Mouse (Mus musculus) hindbrain, embryonic 11.5 days (tissue): Measurements from ENCODE around the gene Gin1. TPM values are rescaled to one million over a fixed set of nuclear protein-coding genes. Genes with fewer than 3 reads are reported as not detected.
A peak's percentile ranks its signal among the peaks of the same experiment; 100 is the strongest.

Experiments
- ATAC-seq: fragments of 200-750 bp; cut with Nextera tagmentation; 2 replicates; pipeline ENCODE4 v1.8.0; 2017; ENCODE audit warnings: mild to moderate bottlenecking, moderate TSS enrichment, moderate library complexity; ENCODE audit not compliant: low FRiP score
- DNase-seq: peaks from one replicate; pipeline ENCODE4 v3.0.0-alpha.2; 2015; ENCODE audit warnings: low spot score
- H3K27ac ChIP-seq: fragments of 300-500 bp; sonication (generic); 2 replicates; pipeline ENCODE4 v1.5.1; 2014; ENCODE audit warnings: mild to moderate bottlenecking, low read depth, low read length
- H3K27me3 ChIP-seq: fragments of 300-500 bp; sonication (generic); 2 replicates; pipeline ENCODE4 v1.6.1; 2014; ENCODE audit warnings: mild to moderate bottlenecking, low read length, moderate library complexity, mixed read lengths; ENCODE audit not compliant: control insufficient read depth, insufficient read depth
- H3K36me3 ChIP-seq: fragments of 300-500 bp; sonication (generic); 2 replicates; pipeline ENCODE4 v1.6.1; 2014; ENCODE audit warnings: mild to moderate bottlenecking, low read length, moderate library complexity, mixed read lengths; ENCODE audit not compliant: control insufficient read depth, insufficient read depth
- H3K4me1 ChIP-seq: fragments of 300-500 bp; sonication (generic); replicated peaks from 2 replicates; pipeline ENCODE4 v1.6.1; 2014; ENCODE audit warnings: low read length, mixed read lengths; ENCODE audit not compliant: control insufficient read depth, insufficient read depth
- H3K4me2 ChIP-seq: fragments of 300-500 bp; sonication (generic); replicated peaks from 2 replicates; pipeline ENCODE4 v1.6.1; 2014; ENCODE audit warnings: mild to moderate bottlenecking, low read depth, low read length
- H3K4me3 ChIP-seq: fragments of 300-500 bp; sonication (generic); 2 replicates; pipeline ENCODE4 v1.5.1; 2014; ENCODE audit warnings: low read depth, low read length
- H3K9ac ChIP-seq: fragments of 300-500 bp; sonication (generic); 2 replicates; pipeline ENCODE4 v1.6.1; 2014; ENCODE audit warnings: low read depth, low read length
- H3K9me3 ChIP-seq: fragments of 300-500 bp; sonication (generic); 2 replicates; pipeline ENCODE4 v1.6.1; 2016; ENCODE audit warnings: low read length; ENCODE audit not compliant: control insufficient read depth
- WGBS: fragments of 180-500 bp; shearing (Covaris S2); extraction: QIAGEN DNeasy Blood & Tissue Kit; methylation state at CpG from one replicate; pipeline ENCODE4 v1.1.7; 2014; 5-methylcytosine and 5-hydroxymethylcytosine counted together
- polyA plus RNA-seq: library from polyadenylated mRNA; unstranded; fragments of >200 nt; fragmentation: Nextera tagmentation; extraction: Ambion mirVana; gene quantifications from 2 replicates; pipeline ENCODE4 v1.2.1, GENCODE M21; 2014

The Gin1 gene
- polyA plus RNA-seq, 1 experiment from 2014 or later = 18.6 TPM

DNA sequence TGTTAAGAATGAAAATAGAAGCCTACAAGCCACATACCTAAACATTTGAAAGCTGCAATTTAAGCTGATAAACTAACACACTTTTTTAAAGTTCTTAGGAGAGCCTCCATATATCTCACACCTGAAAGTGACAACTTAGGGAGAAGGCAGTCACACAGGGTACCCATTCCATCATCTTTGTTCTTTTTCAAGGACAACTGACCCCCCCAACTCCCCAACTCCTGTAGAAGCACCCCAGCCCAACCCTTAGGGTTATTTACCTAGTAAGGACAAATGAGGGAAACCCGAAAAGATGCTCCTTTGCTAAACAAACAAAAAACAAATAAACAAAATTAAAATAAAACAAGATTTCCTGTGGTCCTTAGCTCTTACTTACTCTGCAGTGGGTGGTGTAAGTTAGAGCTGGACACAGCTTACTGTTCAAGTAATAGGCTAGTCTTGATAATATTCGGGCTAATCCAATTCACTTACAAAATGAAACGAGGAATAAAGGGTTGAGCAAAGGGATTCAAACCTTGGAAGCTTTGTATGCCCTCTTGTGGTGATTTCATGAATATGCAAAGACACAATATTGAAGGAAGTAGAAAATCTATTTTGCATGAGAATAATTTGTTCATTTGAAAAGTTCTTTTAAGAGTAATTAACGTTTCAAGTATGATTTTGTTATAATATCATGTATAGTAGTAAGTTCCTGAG lies 32.4 kb downstream of the Gin1 start:
- WGBS = 47% methylated on average over 4 of the region's 4 CpGs
- no peaks in the 10 kb centered on the region for H3K9me3 ChIP-seq
- H3K27ac ChIP-seq = no peak overlapping the region
- no peaks in the 10 kb centered on the region for H3K27me3 ChIP-seq
- no peak overlapping the region for H3K4me2 ChIP-seq
- no peak overlapping the region for H3K9ac ChIP-seq
- ATAC-seq = no peak
- H3K4me1 ChIP-seq = no peaks in the 10 kb centered on the region
- peak; percentile 31 for DNase-seq
- no peak overlapping the region for H3K4me3 ChIP-seq
- H3K36me3 ChIP-seq = no peaks in the 10 kb centered on the region

DNA sequence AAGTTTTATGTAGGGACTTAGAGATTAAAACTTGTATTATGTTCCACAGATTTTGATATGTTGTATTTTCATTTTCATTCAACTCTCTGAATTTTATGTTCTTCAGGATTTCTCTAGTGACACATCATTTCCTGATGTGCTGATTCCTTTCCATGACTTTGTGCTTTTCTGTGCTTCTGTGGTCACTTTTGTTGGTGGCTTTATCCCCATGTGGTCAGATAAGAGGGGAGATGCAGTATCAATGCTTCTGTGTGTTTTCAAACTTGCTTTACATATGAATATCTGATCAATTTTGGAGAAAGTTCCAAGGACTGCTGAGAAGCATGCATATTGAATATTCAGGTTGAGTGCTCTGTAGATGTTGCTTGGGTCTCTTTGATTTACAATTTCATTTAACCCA lies 34.5 kb downstream of the Gin1 start:
- no peak overlapping the region for H3K4me3 ChIP-seq
- H3K27ac ChIP-seq = no peak overlapping the region
- ATAC-seq (no peak), DNase-seq (no peak)
- H3K4me2 ChIP-seq = no peak overlapping the region
- no peaks in the 10 kb centered on the region for H3K36me3 ChIP-seq
- no peaks in the 10 kb centered on the region for H3K9me3 ChIP-seq
- no peaks in the 10 kb centered on the region for H3K4me1 ChIP-seq
- no peaks in the 10 kb centered on the region for H3K27me3 ChIP-seq
- no peak overlapping the region for H3K9ac ChIP-seq

DNA sequence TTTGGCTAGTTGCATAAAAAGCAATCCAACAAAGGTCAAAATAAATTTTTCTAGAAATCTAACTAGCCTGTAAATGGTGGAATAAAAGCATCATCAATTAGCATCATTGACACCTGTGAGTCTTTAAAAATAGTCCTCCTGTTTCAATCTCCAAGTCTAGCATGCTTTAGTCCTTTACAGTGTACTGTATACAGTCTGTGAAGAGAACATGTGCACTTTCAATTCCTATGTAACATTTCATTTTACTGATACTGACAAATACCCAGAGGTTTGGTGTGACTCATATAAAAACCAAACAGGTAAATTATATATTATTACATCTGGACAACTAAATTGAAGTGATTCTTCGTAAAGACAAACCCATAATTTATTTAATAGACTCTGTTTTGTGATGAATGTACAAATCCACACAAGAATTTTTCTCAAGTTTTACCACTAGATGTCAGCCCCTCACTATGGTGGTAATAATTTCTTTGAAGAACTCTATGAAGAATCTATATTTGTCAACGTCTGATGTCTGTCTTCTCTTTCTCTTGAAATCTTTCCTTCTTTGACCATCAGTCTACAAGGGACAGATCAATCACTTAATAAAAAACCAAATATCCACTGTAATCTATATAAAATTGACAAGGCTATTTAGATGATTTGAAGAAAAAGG lies 39.4 kb downstream of the Gin1 start:
- H3K36me3 ChIP-seq = no peaks in the 10 kb centered on the region
- no peak overlapping the region for H3K27ac ChIP-seq
- 57% methylated on average over 2 of the region's 2 CpGs for WGBS
- peak; percentile 47; the same call in 1 of the 2 replicates for ATAC-seq
- H3K9me3 ChIP-seq = no peaks in the 10 kb centered on the region
- no peak overlapping the region for H3K4me2 ChIP-seq
- no peak overlapping the region for H3K4me3 ChIP-seq
- H3K27me3 ChIP-seq = no peaks in the 10 kb centered on the region
- DNase-seq = peak; percentile 35
- H3K4me1 ChIP-seq = no peaks in the 10 kb centered on the region
- no peak overlapping the region for H3K9ac ChIP-seq

DNA sequence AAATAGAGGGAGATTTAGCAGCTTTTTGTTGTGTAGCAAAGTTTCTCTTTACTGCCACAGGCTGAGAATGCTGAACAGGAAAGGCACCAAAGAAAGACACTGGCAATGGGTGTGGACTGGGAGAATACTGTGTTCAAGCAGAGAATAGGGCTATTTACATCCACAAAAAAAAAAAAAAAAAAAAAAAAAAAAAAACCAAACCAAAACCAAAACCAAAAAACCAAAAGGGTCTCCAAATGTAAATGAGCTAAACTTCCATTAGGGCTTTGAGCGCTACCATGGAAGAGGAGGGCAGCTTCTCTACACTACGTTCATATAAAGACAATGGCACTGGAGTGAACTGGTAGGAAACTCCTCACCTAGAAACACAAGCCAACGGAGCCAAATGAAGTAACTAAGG lies 51.3 kb downstream of the Gin1 start:
- H3K4me1 ChIP-seq = no peaks in the 10 kb centered on the region
- H3K27me3 ChIP-seq = no peaks in the 10 kb centered on the region
- DNase-seq (no peak), ATAC-seq (no peak)
- H3K27ac ChIP-seq = no peak overlapping the region
- no peaks in the 10 kb centered on the region for H3K36me3 ChIP-seq
- H3K4me2 ChIP-seq = no peak overlapping the region
- no peak overlapping the region for H3K9ac ChIP-seq
- H3K4me3 ChIP-seq = no peak overlapping the region
- H3K9me3 ChIP-seq = no peaks in the 10 kb centered on the region
- 90% methylated on average over 3 of the region's 3 CpGs for WGBS

GRCm38 (mm10) chr1:97822203-97822602 lies 52.2 kb downstream of the Gin1 start:
- no peaks in the 10 kb centered on the region for H3K4me1 ChIP-seq
- H3K27me3 ChIP-seq = no peaks in the 10 kb centered on the region
- WGBS = 83% methylated on average over 5 of the region's 5 CpGs
- ATAC-seq (no peak), DNase-seq (no peak)
- H3K4me2 ChIP-seq = no peak overlapping the region
- no peak overlapping the region for H3K9ac ChIP-seq
- H3K9me3 ChIP-seq = no peaks in the 10 kb centered on the region
- H3K4me3 ChIP-seq = no peak overlapping the region
- H3K36me3 ChIP-seq = no peaks in the 10 kb centered on the region
- H3K27ac ChIP-seq = no peak overlapping the region

GRCm38 (mm10) chr1:97822904-97823303 lies 52.9 kb downstream of the Gin1 start:
- Histone ChIP-seq H3K27ac (no peak overlapping the region), H3K36me3 (no peaks in the 10 kb centered on the region), H3K4me1 (no peaks in the 10 kb centered on the region), H3K9me3 (no peaks in the 10 kb centered on the region), H3K27me3 (no peaks in the 10 kb centered on the region), H3K9ac (no peak overlapping the region), H3K4me2 (no peak overlapping the region), H3K4me3 (no peak overlapping the region)
- no peak for ATAC-seq
- no peak for DNase-seq
- 94% methylated on average over 7 of the region's 7 CpGs for WGBS

GRCm38 (mm10) chr1:97827566-97827965 lies 57.6 kb downstream of the Gin1 start:
- Histone ChIP-seq H3K27me3 (no peaks in the 10 kb centered on the region), H3K4me2 (no peak overlapping the region), H3K9ac (no peak overlapping the region), H3K36me3 (no peaks in the 10 kb centered on the region), H3K4me3 (no peak overlapping the region), H3K27ac (no peak overlapping the region), H3K9me3 (no peaks in the 10 kb centered on the region), H3K4me1 (no peaks in the 10 kb centered on the region)
- DNase-seq = no peak
- no peak for ATAC-seq
- WGBS = 90% methylated on average over 2 of the region's 2 CpGs

DNA sequence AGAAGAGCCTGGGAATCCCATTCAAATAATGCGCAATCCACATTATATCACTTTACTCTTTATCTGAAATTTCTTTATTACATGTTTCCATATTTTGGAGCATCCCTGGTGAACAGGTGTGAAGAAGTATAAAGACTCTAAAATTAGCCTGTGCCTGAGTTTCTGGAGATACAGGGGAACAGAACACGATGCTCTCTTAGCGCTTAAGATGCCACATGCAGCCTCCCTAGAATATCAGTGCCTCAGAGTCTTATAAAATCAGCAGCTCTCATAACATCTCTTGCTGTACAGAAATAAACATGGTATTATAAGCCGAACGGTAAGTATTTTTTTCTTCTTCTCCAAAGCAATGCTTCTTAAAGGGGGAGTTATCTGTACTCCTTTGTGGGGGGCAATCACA lies 58.1 kb downstream of the Gin1 start:
- Histone ChIP-seq H3K9me3 (no peaks in the 10 kb centered on the region), H3K4me3 (no peak overlapping the region), H3K9ac (no peak overlapping the region), H3K27ac (no peak overlapping the region), H3K4me2 (no peak overlapping the region), H3K4me1 (no peaks in the 10 kb centered on the region), H3K27me3 (no peaks in the 10 kb centered on the region), H3K36me3 (no peaks in the 10 kb centered on the region)
- DNase-seq = no peak
- WGBS = 98% methylated on average over 5 of the region's 5 CpGs
- ATAC-seq = no peak
